Mouse (Mus musculus): ENCODE measurements around the gene Cavin3. TPM values are rescaled to one million over a fixed set of nuclear protein-coding genes. Genes with fewer than 3 reads are reported as not detected.
"Not testable (repeated sequence)": the region's sequence is repeated elsewhere in the genome, so short reads cannot be mapped to it uniquely, and the experiment has no call there.

Gene Cavin3
- total and polyA plus RNA-seq, 3 experiments, result not detected

GRCm38 (mm10) chr7:105477841-105478240 is 4.3 kb downstream of the Cavin3 start:
- Histone ChIP-seq H3K27me3 (ENCODE audit: insufficient read depth, low read length) (no peaks in the 10 kb centered on the region; the same call in 1 of the 2 replicates), H3K4me3 (ENCODE audit: low read depth, low read length) (no peak overlapping the region), H3K4me1 (ENCODE audit: insufficient read depth, low read depth, low read length) (no peaks in the 10 kb centered on the region; the same call in 1 of the 2 replicates), H3K9me3 (replicated peaks) (no peaks in the 10 kb centered on the region), H3K36me3 (replicated peaks) (no peaks in the 10 kb centered on the region)
- DNase-seq (ENCODE audit: low spot score) (peak; percentile 18), ATAC-seq (ENCODE audit: extremely low read depth, insufficient number of reproducible peaks, low FRiP score, poor library complexity, severe bottlenecking) (peak; percentile 34; the same call in 1 of the 2 replicates)
- TF ChIP-seq TAL1 (conservative IDR thresholded peaks at IDR 0.05; ENCODE audit: low read depth, low read length), result no peak
- peak; percentile 40; the same call in 1 of the 2 replicates for TF ChIP-seq CTCF (IDR thresholded peaks at IDR 0.05; ENCODE audit: low read depth, low read length)

- no peaks in the 10 kb centered on the region; the same call in 1 of the 2 replicates for H3K27me3 ChIP-seq (ENCODE audit: insufficient read depth, low read length)
- TF ChIP-seq GATA1 (IDR thresholded peaks at IDR 0.05; ENCODE audit: borderline replicate concordance, low read length), result no peak
- no peak for TF ChIP-seq GATA2 (IDR thresholded peaks at IDR 0.05; ENCODE audit: borderline replicate concordance, low read depth, low read length)
- TF ChIP-seq CTCF (IDR thresholded peaks at IDR 0.05; ENCODE audit: low read depth, low read length), result no peak
- TF ChIP-seq POLR2AphosphoS5 (IDR thresholded peaks at IDR 0.05; ENCODE audit: insufficient replicate concordance, low read depth, low read length), result no peak
- no peak for TF ChIP-seq TAL1 (conservative IDR thresholded peaks at IDR 0.05; ENCODE audit: low read depth, low read length)
- no peak for DNase-seq (ENCODE audit: low spot score)
- no peak overlapping the region for H3K4me3 ChIP-seq (ENCODE audit: low read depth, low read length)
- no peaks in the 10 kb centered on the region for H3K36me3 ChIP-seq (replicated peaks)
- ATAC-seq (ENCODE audit: extremely low read depth, insufficient number of reproducible peaks, low FRiP score, poor library complexity, severe bottlenecking), result no peak
- no peaks in the 10 kb centered on the region for H3K9me3 ChIP-seq (replicated peaks)
- H3K4me1 ChIP-seq (ENCODE audit: insufficient read depth, low read depth, low read length), result no peaks in the 10 kb centered on the region; the same call in 1 of the 2 replicates
Measured at GRCm38 (mm10) chr7:105477433-105477700, 4.7 kb downstream of the Cavin3 start.

- no peaks in the 10 kb centered on the region; the same call in 1 of the 2 replicates for H3K4me1 ChIP-seq (ENCODE audit: insufficient read depth, low read depth, low read length)
- no peak overlapping the region for H3K4me3 ChIP-seq (ENCODE audit: low read depth, low read length)
- H3K27me3 ChIP-seq (ENCODE audit: insufficient read depth, low read length), result no peaks in the 10 kb centered on the region; the same call in 1 of the 2 replicates
- H3K9me3 ChIP-seq (replicated peaks), result no peaks in the 10 kb centered on the region
- ATAC-seq (ENCODE audit: extremely low read depth, insufficient number of reproducible peaks, low FRiP score, poor library complexity, severe bottlenecking), result no peak
- TF ChIP-seq GATA1 (IDR thresholded peaks at IDR 0.05; ENCODE audit: borderline replicate concordance, low read length) (no peak), POLR2AphosphoS5 (IDR thresholded peaks at IDR 0.05; ENCODE audit: insufficient replicate concordance, low read depth, low read length) (no peak), CTCF (IDR thresholded peaks at IDR 0.05; ENCODE audit: low read depth, low read length) (no peak), GATA2 (IDR thresholded peaks at IDR 0.05; ENCODE audit: borderline replicate concordance, low read depth, low read length) (no peak), TAL1 (conservative IDR thresholded peaks at IDR 0.05; ENCODE audit: low read depth, low read length) (no peak)
- no peaks in the 10 kb centered on the region for H3K36me3 ChIP-seq (replicated peaks)
- DNase-seq (ENCODE audit: low spot score), result no peak
Measured at GRCm38 (mm10) chr7:105476683-105477432, 5.2 kb downstream of the Cavin3 start.

GRCm38 (mm10) chr7:105475396-105475949 is 6.6 kb downstream of the Cavin3 start:
- Histone ChIP-seq H3K4me1 (ENCODE audit: insufficient read depth, low read depth, low read length) (no peaks in the 10 kb centered on the region), H3K27me3 (ENCODE audit: insufficient read depth, low read length) (no peaks in the 10 kb centered on the region), H3K36me3 (replicated peaks) (no peaks in the 10 kb centered on the region), H3K9me3 (replicated peaks) (no peaks in the 10 kb centered on the region), H3K4me3 (ENCODE audit: low read depth, low read length) (no peak overlapping the region)
- no peak for ATAC-seq (ENCODE audit: extremely low read depth, insufficient number of reproducible peaks, low FRiP score, poor library complexity, severe bottlenecking)
- DNase-seq (ENCODE audit: low spot score), result no peak
- no peak for TF ChIP-seq TAL1 (conservative IDR thresholded peaks at IDR 0.05; ENCODE audit: low read depth, low read length)

GRCm38 (mm10) chr7:105474771-105475315 is 7.3 kb downstream of the Cavin3 start:
- no peaks in the 10 kb centered on the region for H3K9me3 ChIP-seq (replicated peaks)
- H3K4me1 ChIP-seq (ENCODE audit: insufficient read depth, low read depth, low read length), result no peaks in the 10 kb centered on the region
- H3K36me3 ChIP-seq (replicated peaks), result no peaks in the 10 kb centered on the region
- no peak for DNase-seq (ENCODE audit: low spot score)
- H3K27me3 ChIP-seq (ENCODE audit: insufficient read depth, low read length), result no peaks in the 10 kb centered on the region
- no peak overlapping the region for H3K4me3 ChIP-seq (ENCODE audit: low read depth, low read length)
- ATAC-seq (ENCODE audit: extremely low read depth, insufficient number of reproducible peaks, low FRiP score, poor library complexity, severe bottlenecking), result no peak
- TF ChIP-seq CTCF (IDR thresholded peaks at IDR 0.05; ENCODE audit: low read depth, low read length) (no peak), GATA2 (IDR thresholded peaks at IDR 0.05; ENCODE audit: borderline replicate concordance, low read depth, low read length) (no peak), POLR2AphosphoS5 (IDR thresholded peaks at IDR 0.05; ENCODE audit: insufficient replicate concordance, low read depth, low read length) (no peak), TAL1 (conservative IDR thresholded peaks at IDR 0.05; ENCODE audit: low read depth, low read length) (no peak), GATA1 (IDR thresholded peaks at IDR 0.05; ENCODE audit: borderline replicate concordance, low read length) (no peak)

- H3K4me3 ChIP-seq (ENCODE audit: low read depth, low read length), result no peak overlapping the region
- DNase-seq (ENCODE audit: low spot score), result no peak
- TF ChIP-seq CTCF (IDR thresholded peaks at IDR 0.05; ENCODE audit: low read depth, low read length) (no peak), TAL1 (conservative IDR thresholded peaks at IDR 0.05; ENCODE audit: low read depth, low read length) (no peak), GATA2 (IDR thresholded peaks at IDR 0.05; ENCODE audit: borderline replicate concordance, low read depth, low read length) (no peak), GATA1 (IDR thresholded peaks at IDR 0.05; ENCODE audit: borderline replicate concordance, low read length) (no peak), POLR2AphosphoS5 (IDR thresholded peaks at IDR 0.05; ENCODE audit: insufficient replicate concordance, low read depth, low read length) (no peak)
- no peaks in the 10 kb centered on the region for H3K36me3 ChIP-seq (replicated peaks)
- ATAC-seq (ENCODE audit: extremely low read depth, insufficient number of reproducible peaks, low FRiP score, poor library complexity, severe bottlenecking), result no peak
- H3K9me3 ChIP-seq (replicated peaks), result no peaks in the 10 kb centered on the region
- no peaks in the 10 kb centered on the region for H3K4me1 ChIP-seq (ENCODE audit: insufficient read depth, low read depth, low read length)
- no peaks in the 10 kb centered on the region for H3K27me3 ChIP-seq (ENCODE audit: insufficient read depth, low read length)
Measured at GRCm38 (mm10) chr7:105472607-105473006, 9.5 kb downstream of the Cavin3 start.

GRCm38 (mm10) chr7:105465505-105465904 is 16.6 kb downstream of the Cavin3 start:
- not testable (repeated sequence) for ATAC-seq (ENCODE audit: extremely low read depth, insufficient number of reproducible peaks, low FRiP score, poor library complexity, severe bottlenecking); H3K27me3 ChIP-seq (ENCODE audit: insufficient read depth, low read length); H3K9me3 ChIP-seq (replicated peaks); H3K4me3 ChIP-seq (ENCODE audit: low read depth, low read length); H3K4me1 ChIP-seq (ENCODE audit: insufficient read depth, low read depth, low read length); DNase-seq (ENCODE audit: low spot score); H3K36me3 ChIP-seq (replicated peaks)

Measured in G1E (cell line).